Mouse (Mus musculus) hindbrain, embryonic 16.5 days (tissue): Measurements from ENCODE around the gene Osbp2. TPM values are rescaled to one million over a fixed set of nuclear protein-coding genes. Genes with fewer than 3 reads are reported as not detected.

Experiments used
- ATAC-seq: fragments of 200-750 bp; cut with Nextera tagmentation; 2 replicates; pipeline ENCODE4 v1.8.0; 2017; ENCODE audit warnings: moderate TSS enrichment, moderate library complexity
- H3K27ac ChIP-seq: fragments of 300-500 bp; sonication (generic); 2 replicates; pipeline ENCODE4 v1.5.1; 2014; ENCODE audit warnings: low read depth, mild to moderate bottlenecking, control low read depth, low read length, moderate library complexity
- H3K27me3 ChIP-seq: fragments of 300-500 bp; sonication (generic); replicated peaks from 2 replicates; pipeline ENCODE4 v1.6.1; 2014; ENCODE audit warnings: low read length; ENCODE audit not compliant: control insufficient read depth, insufficient read depth
- H3K36me3 ChIP-seq: fragments of 300-500 bp; sonication (generic); 2 replicates; pipeline ENCODE4 v1.6.1; 2014; ENCODE audit warnings: mild to moderate bottlenecking, low read length, moderate library complexity, mixed read lengths; ENCODE audit not compliant: control insufficient read depth, insufficient read depth
- H3K4me1 ChIP-seq: fragments of 300-500 bp; sonication (generic); 2 replicates; pipeline ENCODE4 v1.6.1; 2014; ENCODE audit warnings: low read depth, low read length; ENCODE audit not compliant: control insufficient read depth, insufficient read depth
- H3K4me2 ChIP-seq: fragments of 300-500 bp; sonication (generic); 2 replicates; pipeline ENCODE4 v1.6.1; 2014; ENCODE audit warnings: mild to moderate bottlenecking, low read length, control low read depth, moderate library complexity
- H3K4me3 ChIP-seq: fragments of 300-500 bp; sonication (generic); 2 replicates; pipeline ENCODE4 v1.5.1; 2014; ENCODE audit warnings: mild to moderate bottlenecking, low read length, control low read depth, moderate library complexity
- H3K9ac ChIP-seq: fragments of 300-500 bp; sonication (generic); 2 replicates; pipeline ENCODE4 v1.6.1; 2014; ENCODE audit warnings: low read depth, mild to moderate bottlenecking, control low read depth, low read length, moderate library complexity
- H3K9me3 ChIP-seq: fragments of 300-500 bp; sonication (generic); 2 replicates; pipeline ENCODE4 v1.6.1; 2014; ENCODE audit warnings: mild to moderate bottlenecking, low read length, moderate library complexity; ENCODE audit not compliant: control insufficient read depth
- WGBS: fragments of 180-500 bp; shearing (Covaris S2); extraction: QIAGEN DNeasy Blood & Tissue Kit; methylation state at CpG from one replicate; pipeline ENCODE4 v1.1.7; 2014; 5-methylcytosine and 5-hydroxymethylcytosine counted together
- polyA plus RNA-seq: library from polyadenylated mRNA; unstranded; fragments of >200 nt; fragmentation: Nextera tagmentation; extraction: Ambion mirVana; gene quantifications from 2 replicates; pipeline ENCODE4 v1.2.1, GENCODE M21; 2015

Osbp2 gene
- polyA plus RNA-seq, 1 experiment from 2014 or later: 34.8 TPM

GRCm38 (mm10) chr11:3742449-3742848 is 121.3 kb downstream of the Osbp2 start:
- Histone ChIP-seq H3K4me3 (no peak overlapping the region), H3K4me1 (no peaks in the 10 kb centered on the region), H3K36me3 (no peaks in the 10 kb centered on the region), H3K27ac (no peak overlapping the region), H3K27me3 (no peaks in the 10 kb centered on the region), H3K4me2 (no peak overlapping the region), H3K9ac (no peak overlapping the region), H3K9me3 (no peaks in the 10 kb centered on the region)
- ATAC-seq: no peak
- WGBS: 68% methylated on average over 8 of the region's 8 CpGs

DNA sequence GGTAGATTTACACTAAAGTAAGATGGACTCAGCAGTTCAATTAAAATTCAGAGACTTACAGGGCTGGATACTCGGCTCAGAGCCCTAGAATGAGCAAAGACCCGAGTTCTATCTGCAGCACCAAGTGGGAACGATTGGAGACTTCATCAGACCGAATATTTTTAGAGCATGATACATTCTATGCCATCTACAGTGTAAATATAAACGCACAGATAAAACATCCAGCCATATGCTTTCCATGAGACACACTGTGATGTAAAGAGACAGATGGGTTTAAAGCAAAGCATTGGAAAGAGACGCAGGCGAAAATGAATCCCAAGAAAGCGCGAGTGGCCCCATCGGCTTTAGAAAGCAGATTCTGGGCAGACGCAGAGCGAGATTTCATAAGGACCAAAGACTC is 122.5 kb downstream of the Osbp2 start:
- H3K9me3 ChIP-seq: no peaks in the 10 kb centered on the region
- no peaks in the 10 kb centered on the region for H3K36me3 ChIP-seq
- H3K27me3 ChIP-seq: no peaks in the 10 kb centered on the region
- WGBS: 86% methylated on average over 12 of the region's 12 CpGs
- no peaks in the 10 kb centered on the region for H3K4me1 ChIP-seq
- no peak for ATAC-seq
- H3K4me2 ChIP-seq: no peak overlapping the region
- no peak overlapping the region for H3K4me3 ChIP-seq
- no peak overlapping the region for H3K9ac ChIP-seq
- H3K27ac ChIP-seq: no peak overlapping the region

DNA sequence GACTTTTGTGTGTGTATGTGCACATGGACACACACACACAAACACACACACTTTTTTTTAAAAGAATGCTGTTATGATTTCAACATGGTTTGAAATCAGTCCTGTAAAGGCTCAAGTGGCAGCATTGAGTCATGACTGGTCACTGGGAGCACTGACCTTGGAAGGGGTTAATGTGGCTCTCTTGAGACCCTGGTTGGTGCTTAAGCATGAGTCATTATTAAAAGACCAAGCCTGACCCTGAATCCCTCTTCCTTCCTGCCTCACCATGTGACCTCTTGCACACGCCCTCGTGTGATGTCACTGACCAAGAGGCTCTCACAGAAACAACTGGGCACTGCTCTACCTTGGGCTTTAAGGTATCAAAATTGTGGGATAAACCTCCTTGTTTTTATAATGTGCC is 124.9 kb downstream of the Osbp2 start:
- no peak for ATAC-seq
- no peaks in the 10 kb centered on the region for H3K9me3 ChIP-seq
- no peak overlapping the region for H3K4me3 ChIP-seq
- 81% methylated on average over 2 of the region's 2 CpGs for WGBS
- H3K27me3 ChIP-seq: no peaks in the 10 kb centered on the region
- no peak overlapping the region for H3K9ac ChIP-seq
- H3K4me2 ChIP-seq: no peak overlapping the region
- H3K36me3 ChIP-seq: no peaks in the 10 kb centered on the region
- peaks cover 10% of the 10 kb centered on the region for H3K4me1 ChIP-seq
- H3K27ac ChIP-seq: no peak overlapping the region

DNA sequence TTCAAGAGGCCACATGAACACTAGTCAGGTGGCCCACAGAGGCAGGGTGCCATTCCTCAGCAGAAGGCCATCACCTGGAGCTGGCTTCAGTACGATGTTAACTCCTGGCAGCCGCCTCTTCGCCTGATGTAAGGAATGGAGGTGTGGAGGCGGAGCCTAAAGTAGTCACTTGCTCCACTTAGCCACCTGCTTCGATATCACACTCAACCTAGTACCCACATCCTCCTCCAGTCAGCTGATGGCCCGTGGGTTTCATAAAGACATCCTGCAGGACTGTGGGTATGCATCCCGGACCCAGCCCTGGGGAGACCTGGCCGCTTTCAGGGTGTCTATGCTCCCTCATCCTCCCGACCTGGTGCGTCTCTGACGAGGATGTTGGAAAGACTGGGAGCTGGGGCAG is 128.0 kb downstream of the Osbp2 start:
- no peak for ATAC-seq
- Histone ChIP-seq H3K27me3 (no peaks in the 10 kb centered on the region), H3K4me1 (peaks cover 11% of the 10 kb centered on the region), H3K4me3 (no peak overlapping the region), H3K36me3 (no peaks in the 10 kb centered on the region), H3K4me2 (no peak overlapping the region), H3K9me3 (no peaks in the 10 kb centered on the region), H3K9ac (no peak overlapping the region), H3K27ac (no peak overlapping the region)
- WGBS: 83% methylated on average over 11 of the region's 11 CpGs

DNA sequence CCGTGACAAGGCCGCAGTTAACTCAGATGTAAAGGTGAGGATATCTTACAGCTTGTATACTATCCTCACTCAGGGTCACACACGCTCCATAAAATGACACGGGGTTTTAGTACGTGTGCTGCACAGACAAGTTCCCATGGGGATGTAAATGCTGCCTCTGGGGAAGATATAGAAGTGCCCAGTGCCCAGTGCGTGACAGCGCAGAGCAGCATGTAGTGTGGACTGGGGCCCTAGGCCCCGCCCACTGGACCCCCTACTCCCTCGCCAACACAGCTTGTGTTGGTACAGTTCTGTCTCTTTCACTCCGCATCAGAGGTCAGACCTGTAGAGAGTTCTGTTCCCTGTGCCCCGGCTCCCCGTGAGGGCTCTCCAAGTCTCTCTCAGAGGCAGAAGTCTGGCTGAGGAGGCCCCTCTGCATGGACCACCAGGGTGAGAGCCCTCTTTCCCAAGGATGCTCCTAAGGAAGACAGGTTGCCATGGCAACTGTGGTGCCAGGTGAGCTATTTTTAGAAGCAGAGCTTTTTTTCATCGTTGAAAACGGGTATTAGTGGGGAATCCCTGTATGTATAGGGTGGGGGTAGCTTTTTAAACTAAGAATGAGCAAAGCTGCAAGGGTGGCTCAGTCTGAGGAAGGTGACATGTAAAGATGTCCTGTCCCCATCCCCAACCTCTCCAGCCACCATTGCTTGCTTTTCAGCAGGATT is 129.6 kb downstream of the Osbp2 start:
- H3K4me3 ChIP-seq: no peak overlapping the region
- H3K36me3 ChIP-seq: no peaks in the 10 kb centered on the region
- no peaks in the 10 kb centered on the region for H3K27me3 ChIP-seq
- peak overlapping the region; percentile 6; the same call in 1 of the 2 replicates for H3K4me2 ChIP-seq
- WGBS: 57% methylated on average over 14 of the region's 14 CpGs
- H3K9ac ChIP-seq: peak overlapping the region; percentile 12; the same call in 1 of the 2 replicates
- no peaks in the 10 kb centered on the region for H3K9me3 ChIP-seq
- peaks cover 11% of the 10 kb centered on the region for H3K4me1 ChIP-seq
- peak; percentile 75 for ATAC-seq
- peak overlapping the region; percentile 73 for H3K27ac ChIP-seq

GRCm38 (mm10) chr11:3731469-3731868 is 132.2 kb downstream of the Osbp2 start:
- Histone ChIP-seq H3K4me2 (no peak overlapping the region), H3K9ac (no peak overlapping the region), H3K4me3 (no peak overlapping the region), H3K4me1 (peaks cover 11% of the 10 kb centered on the region), H3K9me3 (no peaks in the 10 kb centered on the region), H3K36me3 (no peaks in the 10 kb centered on the region), H3K27ac (no peak overlapping the region), H3K27me3 (no peaks in the 10 kb centered on the region)
- 81% methylated on average over 4 of the region's 4 CpGs for WGBS
- ATAC-seq: no peak

GRCm38 (mm10) chr11:3727438-3728105 is 136.1 kb downstream of the Osbp2 start:
- 76% methylated on average over 9 of the region's 9 CpGs for WGBS

GRCm38 (mm10) chr11:3725331-3726054 is 138.2 kb downstream of the Osbp2 start:
- Histone ChIP-seq H3K27me3 (no peaks in the 10 kb centered on the region), H3K27ac (0 out of 2 replicates have a peak overlapping the region, but pooled peaks have one; percentile 14), H3K9me3 (no peaks in the 10 kb centered on the region), H3K4me2 (no peak overlapping the region), H3K4me1 (peaks cover 16% of the 10 kb centered on the region), H3K36me3 (no peaks in the 10 kb centered on the region), H3K4me3 (no peak overlapping the region), H3K9ac (no peak overlapping the region)
- 0 out of 2 replicates have a peak, but pooled peaks have one; percentile 44 for ATAC-seq
- 47% methylated on average over 10 of the region's 10 CpGs for WGBS

More at GRCm38 (mm10) chr11:3727438-3728105, 136.1 kb downstream of the Osbp2 start:
- peaks cover 16% of the 10 kb centered on the region for H3K4me1 ChIP-seq
- H3K4me2 ChIP-seq: no peak overlapping the region
- no peak for ATAC-seq
- no peak overlapping the region for H3K27ac ChIP-seq
- no peak overlapping the region for H3K9ac ChIP-seq
- no peaks in the 10 kb centered on the region for H3K9me3 ChIP-seq
- no peaks in the 10 kb centered on the region for H3K27me3 ChIP-seq
- H3K4me3 ChIP-seq: no peak overlapping the region
- H3K36me3 ChIP-seq: no peaks in the 10 kb centered on the region

DNA sequence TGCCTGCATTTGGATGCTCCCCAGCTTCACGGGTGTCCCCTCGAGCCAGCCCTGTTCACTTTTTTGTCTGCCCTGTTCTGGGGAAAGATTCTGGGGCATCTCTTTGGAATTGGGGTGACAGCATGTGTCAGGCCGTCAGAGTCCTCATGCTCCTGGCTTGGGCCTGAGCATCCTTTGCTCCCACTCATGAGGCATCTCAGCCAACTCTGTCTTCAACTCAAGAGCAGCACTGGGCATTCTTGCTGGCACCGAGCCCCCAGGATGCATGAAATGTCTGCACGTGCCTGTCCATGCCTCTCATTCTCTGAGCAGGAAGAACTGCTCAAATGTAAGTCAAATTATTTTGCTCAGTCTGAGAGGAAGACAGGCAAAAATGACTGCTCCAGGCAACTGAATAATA is 139.0 kb downstream of the Osbp2 start:
- no peak overlapping the region for H3K4me2 ChIP-seq
- no peaks in the 10 kb centered on the region for H3K27me3 ChIP-seq
- H3K9me3 ChIP-seq: no peaks in the 10 kb centered on the region
- 66% methylated on average over 5 of the region's 5 CpGs for WGBS
- H3K4me3 ChIP-seq: no peak overlapping the region
- no peak overlapping the region for H3K9ac ChIP-seq
- no peaks in the 10 kb centered on the region for H3K36me3 ChIP-seq
- ATAC-seq: no peak
- H3K27ac ChIP-seq: peak overlapping the region; percentile 7; the same call in 1 of the 2 replicates
- H3K4me1 ChIP-seq: peaks cover 16% of the 10 kb centered on the region
